Mouse (Mus musculus) CH12.LX (cell line): ENCODE results near the gene Aif1l. TPM values are rescaled to one million over a fixed set of nuclear protein-coding genes. Genes with fewer than 3 reads are reported as not detected.

Source experiments
- DNase-seq: peaks from one replicate; pipeline ENCODE4 v3.0.0-alpha.2; 2013; ENCODE audit errors: extremely low read depth
- H3K27ac ChIP-seq: 2 replicates; pipeline ENCODE4 v1.5.1; 2012; ENCODE audit warnings: low read depth, mild to moderate bottlenecking, control low read depth, moderate library complexity; ENCODE audit not compliant: insufficient read depth
- H3K27me3 ChIP-seq: replicated peaks from 2 replicates; pipeline ENCODE3; 2012; ENCODE audit warnings: inconsistent platforms
- H3K36me3 ChIP-seq, 2 experiments: replicated peaks in 1 of 2; 2 replicates each; pipeline versions ENCODE3 to v1.6.1; 2012; ENCODE audit warnings: inconsistent platforms in 1 of 2, low read length in 1 of 2, mild to moderate bottlenecking in 1 of 2, mixed read lengths in 1 of 2, moderate library complexity in 1 of 2; ENCODE audit not compliant: control insufficient read depth in 1 of 2, insufficient read depth in 1 of 2
- H3K4me1 ChIP-seq, 2 experiments: 2 replicates each; pipeline ENCODE4 v1.6.1; 2012; ENCODE audit warnings: inconsistent platforms in 1 of 2, moderate library complexity in 1 of 2; ENCODE audit not compliant: insufficient read depth in 2 of 2, control insufficient read depth in 1 of 2
- H3K4me2 ChIP-seq: 2 replicates; pipeline ENCODE4 v1.6.1; 2012; ENCODE audit warnings: low read depth, mild to moderate bottlenecking, control low read depth; ENCODE audit not compliant: poor library complexity, insufficient read depth, severe bottlenecking
- H3K4me3 ChIP-seq, 3 experiments: fragments of 150-350 bp in 1 of 3; sonication (generic) in 1 of 3; replicated peaks in 1 of 3; 2 replicates each; pipeline versions ENCODE3 to v1.5.1; 2011 to 2012; ENCODE audit warnings: low read depth in 2 of 3, low read length in 2 of 3, mild to moderate bottlenecking in 2 of 3, moderate library complexity in 2 of 3, control low read depth in 1 of 3, improper control_type of control experiment in 1 of 3, inconsistent platforms in 1 of 3, mixed read lengths in 1 of 3; ENCODE audit not compliant: poor library complexity in 1 of 3
- H3K79me2 ChIP-seq: replicated peaks from 2 replicates; pipeline ENCODE4 v1.6.1; 2012; ENCODE audit warnings: mild to moderate bottlenecking, moderate library complexity; ENCODE audit not compliant: control insufficient read depth, poor library complexity, insufficient read depth, severe bottlenecking; ENCODE audit errors: extremely low read depth
- H3K9ac ChIP-seq: 2 replicates; pipeline ENCODE4 v1.6.1; 2012; ENCODE audit warnings: low read depth, mild to moderate bottlenecking, control low read depth, moderate library complexity; ENCODE audit not compliant: insufficient read depth
- H3K9me3 ChIP-seq: replicated peaks from 2 replicates; pipeline ENCODE3; 2012; ENCODE audit warnings: low read length, inconsistent platforms, mixed read lengths
- BHLHE40 ChIP-seq: IDR thresholded peaks from 2 replicates; pipeline ENCODE4 v1.6.1; 2011; ENCODE audit warnings: mild to moderate bottlenecking, low read depth, low read length, improper control_type of control experiment
- CHD1 ChIP-seq: IDR thresholded peaks from 2 replicates; pipeline ENCODE4 v1.6.1; 2012; ENCODE audit warnings: low read depth, low read length, improper control_type of control experiment, inconsistent platforms
- CHD2 ChIP-seq: IDR thresholded peaks from 2 replicates; pipeline ENCODE4 v1.6.1; 2011; ENCODE audit warnings: low read length, improper control_type of control experiment
- CTCF ChIP-seq, 2 experiments: IDR thresholded peaks in 1 of 2; conservative IDR thresholded peaks in 1 of 2; 2 replicates each; pipeline ENCODE4 v1.5.1; 2011 to 2012; ENCODE audit warnings: low read depth in 2 of 2, low read length in 2 of 2, improper control_type of control experiment in 1 of 2, inconsistent platforms in 1 of 2, mild to moderate bottlenecking in 1 of 2, moderate library complexity in 1 of 2
- EP300 ChIP-seq: IDR thresholded peaks from 2 replicates; pipeline ENCODE4 v1.6.1; 2011; ENCODE audit warnings: low read length, improper control_type of control experiment
- ETS1 ChIP-seq: conservative IDR thresholded peaks from 2 replicates; pipeline ENCODE4 v1.6.1; 2012; ENCODE audit warnings: low read depth, mild to moderate bottlenecking, inconsistent platforms, low read length, improper control_type of control experiment, moderate library complexity
- GABPA ChIP-seq: IDR thresholded peaks from 2 replicates; pipeline ENCODE4 v1.6.1; 2012; ENCODE audit warnings: low read depth, low read length, improper control_type of control experiment, inconsistent platforms; ENCODE audit not compliant: insufficient replicate concordance
- IRF4 ChIP-seq: IDR thresholded peaks from 2 replicates; pipeline ENCODE4 v1.6.1; 2014; ENCODE audit warnings: low read depth, mild to moderate bottlenecking, inconsistent platforms, low read length, improper control_type of control experiment
- JUN ChIP-seq: IDR thresholded peaks from 2 replicates; pipeline ENCODE4 v1.6.1; 2011; ENCODE audit warnings: low read depth, mild to moderate bottlenecking, low read length, improper control_type of control experiment, moderate library complexity; ENCODE audit not compliant: insufficient read depth
- JUND ChIP-seq: conservative IDR thresholded peaks from 2 replicates; pipeline ENCODE4 v1.6.1; 2011; ENCODE audit warnings: low read depth, low read length, improper control_type of control experiment
- KAT2A ChIP-seq: IDR thresholded peaks from 2 replicates; pipeline ENCODE4 v1.6.1; 2012; ENCODE audit warnings: low read length, improper control_type of control experiment, inconsistent platforms; ENCODE audit not compliant: insufficient replicate concordance
- MAFK ChIP-seq: IDR thresholded peaks from 2 replicates; pipeline ENCODE4 v1.6.1; 2011; ENCODE audit warnings: low read length, improper control_type of control experiment; ENCODE audit not compliant: insufficient replicate concordance
- MAX ChIP-seq: IDR thresholded peaks from 2 replicates; pipeline ENCODE4 v1.6.1; 2011; ENCODE audit warnings: low read length, improper control_type of control experiment
- MAZ ChIP-seq: IDR thresholded peaks from 2 replicates; pipeline ENCODE4 v1.6.1; 2012; ENCODE audit warnings: low read depth, mild to moderate bottlenecking, inconsistent platforms, low read length, improper control_type of control experiment, moderate library complexity
- MEF2A ChIP-seq: IDR thresholded peaks from 2 replicates; pipeline ENCODE4 v1.6.1; 2014; ENCODE audit warnings: low read depth, mild to moderate bottlenecking, inconsistent platforms, low read length, improper control_type of control experiment, borderline replicate concordance
- MXI1 ChIP-seq: IDR thresholded peaks from 2 replicates; pipeline ENCODE4 v1.6.1; 2011; ENCODE audit warnings: mild to moderate bottlenecking, low read depth, low read length, improper control_type of control experiment
- NELFE ChIP-seq: IDR thresholded peaks from 2 replicates; pipeline ENCODE4 v1.6.1; 2011; ENCODE audit warnings: low read depth, low read length, improper control_type of control experiment
- NRF1 ChIP-seq: IDR thresholded peaks from 2 replicates; pipeline ENCODE4 v1.6.1; 2014; ENCODE audit warnings: low read depth, mild to moderate bottlenecking, inconsistent platforms, low read length, improper control_type of control experiment, moderate library complexity
- RAD21 ChIP-seq: IDR thresholded peaks from 2 replicates; pipeline ENCODE4 v1.6.1; 2011; ENCODE audit warnings: low read depth, mild to moderate bottlenecking, low read length, improper control_type of control experiment, moderate library complexity
- RCOR1 ChIP-seq: conservative IDR thresholded peaks from 2 replicates; pipeline ENCODE4 v1.6.1; 2012; ENCODE audit warnings: low read depth, mild to moderate bottlenecking, inconsistent platforms, low read length, improper control_type of control experiment
- TCF12 ChIP-seq: IDR thresholded peaks from 2 replicates; pipeline ENCODE4 v1.6.1; 2014; ENCODE audit warnings: low read depth, mild to moderate bottlenecking, inconsistent platforms, low read length, improper control_type of control experiment
- UBTF ChIP-seq: IDR thresholded peaks from 2 replicates; pipeline ENCODE4 v1.6.1; 2012; ENCODE audit warnings: low read depth, mild to moderate bottlenecking, inconsistent platforms, low read length, improper control_type of control experiment, moderate library complexity
- USF1 ChIP-seq: IDR thresholded peaks from 2 replicates; pipeline ENCODE4 v1.6.1; 2014; ENCODE audit warnings: low read depth, mild to moderate bottlenecking, inconsistent platforms, low read length, improper control_type of control experiment
- USF2 ChIP-seq: conservative IDR thresholded peaks from 2 replicates; pipeline ENCODE4 v1.6.1; 2011; ENCODE audit warnings: low read depth, low read length, improper control_type of control experiment
- dilution Hi-C: fragments of 300-500 bp; cut with MboI; formaldehyde crosslinking; loops from 2 replicates; pipeline ENCODE4 v1.14.3; 2020; ENCODE audit warnings: low sequenced_read_pairs; ENCODE audit not compliant: extremely low pct_unique_long_range_greater_than_20kb, extremely low pct_ligation_motif_present
- in situ Hi-C: fragments of 300-500 bp; cut with MboI; formaldehyde crosslinking; loops from 3 replicates; pipeline ENCODE4 v1.14.3; 2019; ENCODE audit warnings: low sequenced_read_pairs, low pct_ligation_motif_present, low pct_unique_long_range_greater_than_20kb, mixed read lengths
- polyA plus RNA-seq: library from polyadenylated mRNA; unstranded; fragments of >175 nt; gene quantifications from 2 replicates; pipeline ENCODE4 v1.2.1, GENCODE M21; 2012; ENCODE audit warnings: low read depth; ENCODE audit not compliant: insufficient read length
- total RNA-seq, 2 experiments: library from RNA; depleted of rRNA; stranded (reverse); fragments of 300-350 nt in 1 of 2; fragments of >200 nt in 1 of 2; gene quantifications; 2 replicates each; pipeline ENCODE4 v1.2.3; 2012 to 2014

Aif1l gene
- total and polyA plus RNA-seq, 3 experiments: 0.11 to 0.81 TPM; not detected in 1

DNA sequence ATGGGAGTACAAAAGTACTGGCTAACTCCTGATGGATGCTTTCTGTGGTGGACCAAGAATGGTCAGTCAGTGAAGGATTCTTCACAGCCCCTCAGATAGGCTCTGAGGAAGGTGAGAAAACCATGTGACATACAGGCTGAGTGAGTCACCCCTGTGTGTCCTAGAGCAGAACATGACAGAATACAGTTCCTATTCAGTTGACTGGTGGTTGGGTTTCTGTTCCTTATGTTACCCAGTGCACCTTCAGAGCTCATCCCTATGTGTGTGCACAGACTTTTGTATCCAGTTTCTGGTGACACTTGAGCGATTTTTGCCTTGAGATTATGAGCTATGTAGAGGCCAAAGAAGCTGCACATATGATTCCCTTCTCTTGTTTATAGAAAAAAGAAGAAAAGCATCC is 37.8 kb downstream of the Aif1l start:
- Histone ChIP-seq H3K4me1 (peaks cover 0 to 30% of the 10 kb centered on the region in 2 experiments; a peak in 2 of 4 replicates), H3K9me3 (no peaks in the 10 kb centered on the region), H3K27ac (no peak overlapping the region), H3K9ac (no peak overlapping the region), H3K79me2 (no peaks in the 10 kb centered on the region), H3K4me3 (no peak overlapping the region), H3K36me3 (peaks cover 75 to 99% of the 10 kb centered on the region in 2 experiments), H3K4me2 (no peak overlapping the region), H3K27me3 (no peaks in the 10 kb centered on the region)
- peak; percentile 62 for DNase-seq
- dilution Hi-C loops: no loop called here
- in situ Hi-C loops: no loop called here
- no peak for TF ChIP-seq NELFE
- 0 out of 2 replicates have a peak, but pooled peaks have one; percentile 18 for TF ChIP-seq MEF2A
- 0 out of 2 replicates have a peak, but pooled peaks have one; percentile 44 for TF ChIP-seq JUND
- no peak for TF ChIP-seq NRF1
- TF ChIP-seq EP300: peak; percentile 69
- TF ChIP-seq MAX: 0 out of 2 replicates have a peak, but pooled peaks have one; percentile 41
- no peak for TF ChIP-seq USF1
- no peak for TF ChIP-seq RAD21
- no peak for TF ChIP-seq UBTF
- peak; percentile 46 for TF ChIP-seq ETS1
- TF ChIP-seq JUN: peak; percentile 25; the same call in 1 of the 2 replicates
- TF ChIP-seq RCOR1: no peak
- TF ChIP-seq TCF12: no peak
- no peak for TF ChIP-seq MAZ
- TF ChIP-seq KAT2A: no peak
- no peak for TF ChIP-seq GABPA
- TF ChIP-seq CHD1: no peak
- peak; percentile 16; the same call in 1 of the 2 replicates for TF ChIP-seq BHLHE40
- TF ChIP-seq CHD2: no peak
- no peak for TF ChIP-seq CTCF (conservative IDR thresholded peaks at IDR 0.05 in 1 of 2, IDR thresholded peaks at IDR 0.05 in 1 of 2; ENCODE audit: low read depth in 2 of 2, low read length in 2 of 2)
- TF ChIP-seq IRF4: peak; percentile 22; the same call in 1 of the 2 replicates
- no peak for TF ChIP-seq MAFK
- TF ChIP-seq MXI1: no peak
- no peak for TF ChIP-seq USF2
